Comparison of ENCODE assay signal across 18 mouse cellular contexts in genomic region chr11:69275650-69276049, GRCm38 (mm10). TPM values are rescaled to one million over a fixed set of nuclear protein-coding genes. Genes with fewer than 3 reads are reported as not detected.
"Had no signal": no experiment of that assay in that cellular context is flagged by ENCODE, and none has a peak within 500 bp of the region (broad histone marks: within the 10 kb centered on the region; RNA-seq: fewer than 3 reads in every experiment).

No protein-coding gene starts in this region.

- H3K27ac ChIP-seq: limb, embryonic 10.5 days; limb, embryonic 13.5 days; liver, embryonic 13.5 days; macrophage; midbrain, embryonic 12.5 days; midbrain, embryonic 15.5 days; neural tube, embryonic 13.5 days had no signal

- H3K4me2 ChIP-seq: limb, embryonic 13.5 days; liver, embryonic 13.5 days; midbrain, embryonic 12.5 days; midbrain, embryonic 15.5 days; neural tube, embryonic 13.5 days had no signal

- ATAC-seq: midbrain, embryonic 15.5 days had no signal

- H3K4me3 ChIP-seq: limb, embryonic 10.5 days; limb, embryonic 13.5 days; liver, embryonic 13.5 days; midbrain, embryonic 12.5 days; midbrain, embryonic 15.5 days; neural tube, embryonic 13.5 days had no signal

- H3K9me3 ChIP-seq: limb, embryonic 10.5 days; limb, embryonic 13.5 days; liver, embryonic 13.5 days; midbrain, embryonic 12.5 days; midbrain, embryonic 15.5 days; neural tube, embryonic 13.5 days had no signal

- H3K4me1 ChIP-seq: limb, embryonic 13.5 days; liver, embryonic 13.5 days had no signal

- H3K36me3 ChIP-seq: limb, embryonic 10.5 days; limb, embryonic 13.5 days; liver, embryonic 13.5 days; midbrain, embryonic 12.5 days; midbrain, embryonic 15.5 days; neural tube, embryonic 13.5 days had no signal

- H3K9ac ChIP-seq: limb, embryonic 13.5 days; liver, embryonic 13.5 days; midbrain, embryonic 12.5 days; midbrain, embryonic 15.5 days; neural tube, embryonic 13.5 days had no signal

- H3K27me3 ChIP-seq: midbrain, embryonic 12.5 days; midbrain, embryonic 15.5 days; neural tube, embryonic 13.5 days had no signal

- DNase-seq: kidney, adult 18-20 months; kidney, adult 9 months; kidney, postnatal 14 days; kidney, postnatal 4 days; liver; liver, embryonic 13.5 days; lung, adult 2 months; lung, postnatal 14 days had no signal

RNA-seq across cellular contexts. Expression of gene Gucy2e, which starts 38.8 kb away (rescaled TPM):
- total RNA-seq: neutrophil, adult 5-6 weeks had no signal
- polyA plus RNA-seq: limb, embryonic 10.5 days; liver, embryonic 13.5 days; liver, embryonic 16.5 days; lung, adult 2 months; macrophage; small intestine, adult 2 months; stomach, embryonic 16.5 days had no signal
